Mouse (Mus musculus) bone marrow, adult 2 months (tissue): Measurements from ENCODE around the gene Fam229a.

ENCODE experiments used
- CTCF ChIP-seq: fragments of 200-500 bp; IDR thresholded peaks from 2 replicates; pipeline ENCODE4 v1.5.1; 2011; ENCODE audit warnings: low read length, control low read depth; ENCODE audit not compliant: control insufficient read depth, insufficient read depth
- POLR2A ChIP-seq: fragments of 200-500 bp; IDR thresholded peaks from 2 replicates; pipeline ENCODE4 v1.6.1; 2011; ENCODE audit warnings: low read depth, mild to moderate bottlenecking, control low read depth, low read length, borderline replicate concordance; ENCODE audit not compliant: control insufficient read depth

- TF ChIP-seq POLR2A (peak; percentile 91), CTCF (peak; percentile 20; the same call in 1 of the 2 replicates)
Observed at GRCm38 (mm10) chr4:129461183-129461960, 29.6 kb upstream of the Fam229a start, which contains the start of gene Bsdc1.
